Mouse (Mus musculus) CH12F3 (cell line): ENCODE results near the gene Gtsf1l.
"Not testable (repeated sequence)": the region's sequence is repeated elsewhere in the genome, so short reads cannot be mapped to it uniquely, and the experiment has no call there.

Experiments
- in situ Hi-C: fragments of 300-500 bp; cut with MboI; formaldehyde crosslinking; loops from 2 replicates; pipeline ENCODE4 v1.14.3; 2020; ENCODE audit warnings: low sequenced_read_pairs

The Gtsf1l gene

DNA sequence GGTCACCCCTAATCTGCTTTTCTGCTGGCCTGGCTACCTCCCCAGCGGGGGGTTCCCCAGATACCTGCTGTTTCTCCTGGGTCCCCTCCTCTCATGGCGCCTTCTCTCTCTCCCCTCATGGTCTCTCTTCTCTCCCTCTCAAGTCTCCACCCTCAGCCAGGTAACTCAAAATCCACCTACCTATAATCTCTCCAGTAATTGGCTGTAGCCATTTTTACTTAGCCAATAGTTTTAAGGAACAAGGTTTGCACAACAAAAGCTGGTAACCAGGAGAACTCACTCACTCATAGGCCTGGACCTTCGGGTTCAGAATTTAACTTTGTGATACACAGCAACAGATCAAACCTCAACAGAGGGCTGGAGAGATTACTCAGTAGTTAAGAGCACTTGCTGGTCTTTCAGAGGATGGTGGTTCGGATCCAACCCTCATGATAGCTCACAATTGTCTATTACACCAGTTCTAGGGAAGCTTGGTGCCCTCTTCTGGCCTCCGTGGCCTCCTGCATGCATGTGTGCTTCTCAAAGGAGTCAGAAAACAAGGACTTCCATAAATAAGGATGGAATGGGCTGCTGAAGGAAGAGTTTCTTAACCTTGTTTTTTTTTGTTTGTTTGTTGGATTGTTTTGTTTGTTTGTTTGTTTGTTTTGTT is 1.9 kb upstream of the Gtsf1l start:
- in situ Hi-C loops: no loop called here

DNA sequence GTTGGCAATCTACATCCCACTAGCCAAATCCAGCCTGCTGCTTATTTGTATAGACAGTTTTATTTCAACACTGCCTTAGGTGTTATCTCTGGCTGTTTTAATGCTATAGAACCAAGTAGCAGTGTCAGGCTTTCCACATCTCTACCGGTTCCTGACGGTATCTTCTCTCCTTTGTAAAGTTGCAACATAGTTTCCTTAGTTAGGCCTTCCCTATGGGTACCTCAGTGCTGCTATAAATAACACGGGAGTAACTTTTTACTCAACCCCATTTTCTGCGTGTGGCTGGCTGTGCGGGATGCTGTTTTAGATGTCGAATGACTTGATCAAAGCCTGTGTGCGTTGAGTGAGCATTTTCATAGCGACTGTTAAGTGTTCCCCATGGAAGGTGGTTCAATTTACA is 1.1 kb downstream of the Gtsf1l start:
- in situ Hi-C loops: no loop called here

DNA sequence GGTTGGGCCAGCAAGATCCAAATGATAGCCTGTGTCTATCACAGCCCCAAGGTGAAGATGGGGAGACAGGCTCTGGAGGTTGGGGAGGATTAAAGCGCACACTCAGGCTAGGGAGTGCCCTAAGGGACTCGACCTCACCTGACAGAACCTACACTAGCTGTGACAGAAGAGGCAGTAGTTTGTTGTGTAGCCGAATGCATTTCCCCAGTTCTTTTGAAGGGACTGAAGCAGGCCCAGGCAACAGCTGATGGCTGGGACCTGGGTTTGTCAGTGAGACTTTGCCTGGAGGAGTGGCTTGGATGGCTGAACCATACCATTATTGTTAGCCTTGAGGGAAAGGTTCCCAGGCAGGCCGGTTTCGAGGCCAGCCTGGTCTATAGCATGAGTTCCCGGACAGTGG is 2.6 kb downstream of the Gtsf1l start:
- in situ Hi-C loops: no loop called here

DNA sequence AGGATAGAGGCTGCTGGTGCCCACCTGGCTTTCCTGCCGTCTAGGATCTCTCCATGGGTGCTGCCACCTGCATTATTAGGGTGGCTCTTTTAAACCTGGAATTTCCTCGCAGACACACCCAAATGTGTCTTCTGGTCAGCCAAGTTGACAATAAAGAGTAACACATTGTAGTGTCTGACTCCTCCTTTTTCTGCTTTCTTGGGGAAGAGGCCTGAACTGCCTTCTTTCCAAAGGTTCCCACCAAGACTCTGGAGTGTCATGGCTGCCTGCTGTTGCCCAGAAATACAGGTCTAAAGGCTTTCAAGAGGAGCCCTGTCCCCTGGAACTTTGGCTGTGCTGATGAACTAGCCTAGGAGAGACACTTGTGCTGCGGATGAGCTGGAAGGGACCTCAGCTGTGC is 3.1 kb downstream of the Gtsf1l start:
- in situ Hi-C loops: no loop called here

DNA sequence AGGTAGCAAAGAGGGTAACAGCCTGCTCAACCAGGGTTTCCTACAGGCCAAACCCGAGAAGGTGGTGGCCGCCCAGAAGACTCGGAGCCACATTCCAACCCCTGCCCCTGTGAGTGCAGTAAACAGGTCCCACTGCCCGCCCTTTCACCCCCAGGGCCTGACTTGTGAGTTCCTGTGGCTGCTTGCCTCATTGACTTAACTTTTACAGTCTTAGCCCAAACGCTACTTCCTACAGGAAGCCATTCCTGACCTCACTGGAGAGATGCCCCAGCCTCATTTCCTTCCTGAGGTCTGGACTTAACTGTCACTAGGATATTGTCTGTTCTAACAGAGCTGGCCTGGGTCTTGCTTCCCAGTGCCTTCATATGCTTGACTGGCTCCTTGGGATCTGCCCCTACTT is 5.1 kb downstream of the Gtsf1l start:
- in situ Hi-C loops: no loop called here

DNA sequence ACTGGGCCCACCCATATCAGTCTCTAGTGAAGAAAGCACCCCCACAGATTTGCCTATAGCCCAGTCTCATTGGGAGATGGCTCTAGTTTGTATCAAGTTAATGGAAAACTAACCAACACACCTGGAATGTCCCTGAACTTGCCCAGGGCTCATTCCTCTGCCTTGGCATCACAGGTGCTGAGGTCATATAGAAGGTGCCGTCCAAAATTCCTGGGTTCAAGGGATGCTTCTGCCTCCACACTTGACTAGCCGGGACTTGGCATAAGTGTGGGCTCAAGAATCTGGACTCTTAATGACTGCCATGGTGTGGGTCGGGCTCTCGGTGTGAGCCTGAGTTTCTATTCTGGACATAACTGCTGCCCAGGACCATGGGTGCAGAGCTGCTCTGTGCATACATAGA is 8.6 kb downstream of the Gtsf1l start:
- in situ Hi-C loops: no loop called here

DNA sequence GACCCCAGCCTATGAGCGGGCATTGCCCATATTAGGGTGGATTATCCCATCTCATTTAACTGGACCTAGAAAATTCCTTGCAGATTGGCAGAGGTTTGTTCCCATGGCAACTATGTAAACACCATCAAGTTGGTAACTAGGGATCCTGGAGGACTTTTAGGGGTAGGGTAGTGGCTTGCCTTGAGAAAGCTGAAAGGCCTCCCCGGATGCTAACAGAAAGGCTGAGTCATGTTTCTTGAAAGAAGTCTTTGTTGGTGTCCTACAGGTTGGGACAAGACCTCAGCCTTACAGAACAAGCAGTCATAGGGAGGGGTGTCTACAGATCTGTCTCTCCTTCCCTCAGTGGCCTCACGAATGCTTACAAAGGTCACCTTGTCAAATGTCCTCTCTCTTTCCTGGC is 12.4 kb downstream of the Gtsf1l start:
- in situ Hi-C loops: no loop called here

DNA sequence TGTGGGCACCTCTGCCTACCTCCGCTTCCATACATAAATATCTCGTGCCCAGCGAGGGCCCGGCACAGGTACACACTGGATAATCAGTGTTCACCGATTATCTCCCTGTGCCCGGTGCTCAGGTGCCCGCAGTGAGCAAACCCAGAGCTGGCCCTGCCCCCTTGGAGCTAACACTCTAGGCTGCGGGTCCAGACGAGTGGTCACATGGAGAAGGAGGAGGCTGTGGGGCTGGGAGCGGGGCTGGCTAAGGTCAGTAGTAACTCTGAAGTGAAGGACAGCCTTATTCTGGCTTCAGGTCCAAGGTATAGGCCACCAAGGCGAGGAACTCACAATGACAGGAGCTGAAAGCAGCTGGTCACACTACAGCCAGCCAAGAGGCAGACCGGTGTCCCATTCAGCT is 12.8 kb downstream of the Gtsf1l start:
- in situ Hi-C loops: no loop called here

DNA sequence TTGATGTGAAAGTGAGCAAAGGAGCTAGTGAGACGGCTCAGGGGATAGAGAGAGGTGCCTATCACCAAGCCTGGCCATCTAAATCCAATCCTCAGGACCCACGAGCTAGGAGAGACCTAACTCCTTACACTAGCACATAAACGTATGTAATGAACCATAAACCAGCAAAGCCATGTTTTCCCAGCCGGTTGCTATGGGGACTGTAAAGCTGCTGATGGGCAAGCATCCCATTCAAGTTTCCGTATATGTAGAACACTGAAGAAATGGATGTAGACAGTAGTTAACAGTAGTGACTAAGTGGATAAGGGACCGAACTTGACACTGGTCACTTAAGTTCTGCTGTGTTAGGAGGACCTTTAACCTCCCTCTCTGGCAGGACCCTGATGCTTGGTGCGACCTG is 13.6 kb downstream of the Gtsf1l start:
- in situ Hi-C loops: no loop called here

DNA sequence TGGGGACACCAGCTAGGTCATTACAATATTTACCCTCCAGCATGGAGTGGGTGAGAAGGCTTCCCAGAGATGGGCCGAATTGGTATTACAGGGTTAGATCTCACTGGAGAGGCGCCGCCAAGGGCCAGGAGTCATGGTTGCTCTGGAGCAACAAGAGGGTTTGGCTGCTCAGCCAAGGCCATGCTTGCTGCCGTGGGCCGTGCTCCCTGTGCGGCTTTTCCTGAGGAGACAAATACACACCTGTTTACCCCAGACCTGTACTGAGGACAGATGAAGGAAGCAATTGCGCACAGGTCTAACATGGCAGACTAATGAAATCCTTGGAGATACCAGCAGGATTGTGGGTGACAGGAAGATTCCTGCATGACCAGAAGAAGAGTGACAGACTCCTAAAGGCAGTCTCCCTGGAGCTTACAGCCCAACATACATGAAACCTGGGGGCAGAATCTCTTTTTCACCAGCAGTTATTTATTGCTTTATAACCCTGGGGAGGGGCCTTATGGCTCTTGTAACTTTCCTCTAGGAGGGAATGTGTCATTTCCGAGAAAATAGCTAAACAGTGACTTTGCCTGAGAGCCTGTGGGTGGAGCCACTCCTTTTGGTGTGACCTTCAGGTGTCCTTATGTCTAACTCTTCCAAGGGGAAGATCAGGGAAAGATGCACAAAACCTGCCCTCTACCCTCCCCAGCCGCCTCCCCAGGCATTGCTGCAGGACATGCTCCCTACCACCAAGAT is 14.5 kb downstream of the Gtsf1l start:
- in situ Hi-C loops: no loop called here

DNA sequence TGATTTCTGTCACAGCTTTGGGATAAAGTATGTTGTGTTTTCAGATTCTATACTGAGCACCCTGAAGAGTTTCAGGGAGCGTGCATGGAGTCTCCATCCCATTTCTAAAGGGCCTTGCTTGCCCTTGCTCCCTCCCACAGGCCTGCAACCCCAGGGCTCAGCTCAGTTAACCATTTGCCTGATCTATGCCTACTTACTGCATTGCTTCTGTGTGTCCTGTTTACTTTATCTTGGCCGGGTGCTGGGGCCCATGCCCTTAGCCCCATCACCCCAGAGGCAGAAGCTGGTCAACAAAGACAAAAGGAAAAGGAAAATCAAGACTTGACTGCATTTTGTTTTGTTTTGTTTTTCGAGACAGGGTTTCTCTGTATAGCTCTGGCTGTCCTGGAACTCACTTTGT is 16.1 kb downstream of the Gtsf1l start:
- in situ Hi-C loops: no loop called here

DNA sequence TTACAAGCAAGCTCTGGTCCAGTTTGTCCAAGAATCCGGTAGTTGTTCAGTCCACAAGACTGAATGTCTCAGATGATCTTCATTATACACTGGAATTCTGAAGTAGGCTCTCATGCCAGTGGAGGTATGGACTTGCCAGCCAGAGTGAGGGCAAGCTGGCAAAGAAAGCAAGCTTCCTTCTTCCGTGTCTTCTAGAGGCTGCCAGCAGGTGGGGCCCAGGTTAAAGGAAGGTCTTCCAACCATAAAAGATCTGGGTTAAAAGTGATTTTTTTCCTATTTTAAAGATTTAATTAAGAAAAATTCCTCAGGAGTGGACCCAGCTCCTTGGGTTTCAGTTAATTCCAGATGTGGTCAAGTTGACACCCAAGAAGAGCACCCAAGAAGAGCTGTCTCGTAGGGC is 17.4 kb downstream of the Gtsf1l start:
- in situ Hi-C loops: no loop called here

DNA sequence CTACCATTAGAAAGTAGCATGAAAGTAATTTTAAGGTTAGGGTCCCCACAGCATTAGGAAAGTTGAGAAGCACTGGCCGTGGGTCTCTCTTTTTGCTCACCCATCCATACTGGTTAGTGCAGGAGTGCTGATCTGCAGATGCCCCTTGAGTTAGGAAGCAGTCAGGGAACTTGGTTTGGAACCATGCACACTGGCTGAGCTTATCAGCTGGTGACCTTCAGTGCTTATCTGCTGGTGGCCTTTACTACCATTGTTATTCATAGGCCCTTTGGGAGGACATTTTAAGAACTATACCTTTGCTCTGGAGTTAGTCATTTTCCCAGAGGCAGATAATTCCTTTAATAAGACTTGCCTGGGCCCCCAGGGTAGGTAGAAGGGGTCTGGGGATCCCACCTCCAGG is 20.4 kb downstream of the Gtsf1l start:
- in situ Hi-C loops: no loop called here

DNA sequence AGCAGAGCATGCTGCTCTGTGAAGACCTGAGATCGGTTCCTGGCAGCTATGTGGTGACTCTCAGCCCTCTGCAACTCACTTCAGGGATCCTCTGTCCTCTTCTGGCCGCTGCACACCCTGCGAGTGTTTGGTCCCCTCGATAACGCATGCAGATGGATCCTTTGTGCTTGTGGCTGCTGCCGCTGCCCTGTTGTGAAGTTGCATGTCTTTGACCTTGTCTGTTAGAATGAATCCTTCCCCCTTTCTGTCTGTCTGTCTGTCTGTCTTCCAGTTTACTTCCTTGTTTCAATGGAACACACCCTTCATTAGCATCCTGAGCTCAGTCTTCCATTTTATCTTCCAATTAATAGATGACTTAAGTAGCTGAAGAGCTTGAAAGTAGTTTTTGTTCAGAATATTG is 21.3 kb downstream of the Gtsf1l start:
- in situ Hi-C loops: no loop called here

DNA sequence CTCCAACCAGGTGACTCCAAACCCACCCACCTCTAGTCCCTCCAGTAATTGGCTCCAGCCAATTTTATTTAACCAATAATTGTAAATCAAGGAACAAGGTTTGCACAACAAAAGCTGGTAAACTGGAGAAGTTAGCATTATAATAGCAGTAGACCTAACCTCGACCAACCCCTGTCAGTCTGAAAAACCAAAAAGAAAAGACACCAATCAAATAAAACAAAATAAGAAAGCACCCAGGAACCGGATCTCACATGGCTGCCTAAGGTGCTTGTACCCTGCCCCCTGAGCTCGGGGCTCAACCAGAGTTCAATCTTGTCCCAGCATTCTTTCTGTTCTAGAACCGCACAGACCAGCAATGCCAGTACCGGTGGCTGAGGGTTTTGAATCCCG is 25.5 kb downstream of the Gtsf1l start:
- in situ Hi-C loops: no loop called here

DNA sequence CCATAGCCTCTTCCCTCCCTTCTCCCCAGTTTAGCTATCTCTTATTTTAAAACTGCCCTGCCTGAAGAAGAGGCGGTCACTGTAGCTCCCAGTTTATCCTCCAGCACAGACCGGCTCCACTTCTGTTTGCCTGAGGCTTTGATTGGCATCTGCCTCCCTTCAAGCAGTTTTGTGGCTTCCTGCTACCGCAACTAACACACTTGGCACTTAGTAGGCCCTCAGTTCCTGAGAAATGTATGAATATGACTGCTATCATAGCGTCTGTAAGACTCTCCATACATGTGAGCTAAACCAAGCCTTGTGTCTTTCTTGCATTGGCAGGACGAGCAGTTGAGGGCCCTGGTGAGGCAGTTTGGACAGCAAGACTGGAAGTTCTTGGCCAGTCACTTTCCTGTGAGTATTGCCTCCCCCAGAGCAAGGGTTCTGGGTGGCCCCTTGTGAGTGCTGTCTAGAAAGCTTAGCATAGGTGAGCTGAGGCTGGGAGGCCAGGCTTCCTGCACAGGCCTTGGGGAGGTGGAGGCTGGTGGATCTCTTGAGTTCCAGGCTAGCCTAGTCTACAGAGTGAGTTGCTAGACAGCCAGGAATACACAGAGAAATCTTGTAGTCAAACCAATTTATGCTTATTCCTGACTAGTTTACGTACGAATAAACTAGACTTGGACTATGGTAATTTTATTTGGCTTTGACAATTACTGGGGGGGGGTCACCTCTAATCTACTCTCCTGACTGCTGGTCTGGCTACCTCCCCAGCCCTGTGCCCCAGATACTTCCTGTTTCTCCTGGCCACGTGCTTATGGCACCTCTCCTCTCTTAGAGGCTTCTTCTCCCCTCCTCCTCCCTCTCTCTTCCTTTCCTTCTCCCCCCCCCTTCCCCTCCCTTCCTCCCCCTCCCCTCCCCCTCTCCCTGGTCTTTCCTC is 26.2 kb downstream of the Gtsf1l start:
- in situ Hi-C loops: no loop called here

DNA sequence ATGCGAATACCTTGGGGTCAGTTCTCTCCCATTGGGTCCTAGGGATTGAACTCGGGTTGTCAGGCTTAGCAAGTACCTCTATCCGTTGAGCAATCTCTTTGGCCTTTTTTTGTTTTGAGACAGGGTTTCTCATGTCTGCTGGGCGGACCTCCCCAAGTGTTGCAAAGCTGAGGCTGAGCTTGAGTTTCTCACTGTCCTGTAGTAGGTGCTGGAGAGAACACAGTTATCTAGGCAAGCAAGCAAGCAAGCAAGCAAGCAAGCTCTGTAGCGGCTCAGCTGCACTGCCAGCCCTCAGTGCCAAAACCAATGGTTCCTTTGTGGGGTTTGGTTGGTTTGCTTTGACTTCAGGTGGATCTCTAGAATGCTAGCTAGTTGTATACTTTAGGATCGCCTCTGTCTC is 27.0 kb downstream of the Gtsf1l start:
- in situ Hi-C loops: no loop called here

DNA sequence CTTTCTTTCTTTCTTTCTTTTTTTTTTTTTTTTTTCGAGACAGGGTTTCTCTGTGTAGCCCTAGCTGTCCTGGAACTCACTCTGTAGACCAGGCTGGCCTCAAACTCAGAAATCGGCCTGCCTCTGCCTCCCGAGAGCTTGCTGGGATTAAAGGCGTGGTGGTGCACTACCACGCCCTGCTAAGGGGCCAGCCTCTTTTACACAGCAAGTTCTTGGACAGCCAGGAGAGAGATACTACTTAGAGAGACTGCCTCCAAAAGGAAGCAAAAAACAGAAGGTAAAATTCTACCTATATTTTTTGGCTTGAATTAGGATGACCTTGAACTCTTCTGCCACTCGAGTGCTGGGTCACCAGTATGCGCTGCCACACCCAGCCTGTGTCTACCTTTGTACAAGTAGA is 28.7 kb downstream of the Gtsf1l start:
- in situ Hi-C loops: not testable (repeated sequence)

DNA sequence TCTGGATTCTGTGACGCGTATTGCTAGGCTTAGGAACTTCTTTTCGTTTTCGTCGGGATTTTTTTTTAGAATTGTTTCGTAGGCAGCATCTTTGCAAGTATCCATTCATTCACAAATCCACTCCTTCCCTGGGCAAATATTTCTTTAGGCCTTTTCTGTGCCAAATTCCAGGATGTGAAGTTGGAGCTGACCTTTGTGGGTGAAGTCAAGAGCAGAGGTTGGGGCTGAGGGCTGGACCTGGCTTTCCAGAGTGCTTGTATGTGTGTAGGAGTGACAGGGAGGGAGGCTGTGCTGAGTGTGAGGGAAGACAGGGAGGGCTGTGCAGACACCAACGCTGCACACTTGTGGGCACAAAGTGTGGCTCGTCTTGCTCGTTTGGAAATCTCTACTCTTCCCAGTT is 31.1 kb downstream of the Gtsf1l start:
- in situ Hi-C loops: no loop called here

DNA sequence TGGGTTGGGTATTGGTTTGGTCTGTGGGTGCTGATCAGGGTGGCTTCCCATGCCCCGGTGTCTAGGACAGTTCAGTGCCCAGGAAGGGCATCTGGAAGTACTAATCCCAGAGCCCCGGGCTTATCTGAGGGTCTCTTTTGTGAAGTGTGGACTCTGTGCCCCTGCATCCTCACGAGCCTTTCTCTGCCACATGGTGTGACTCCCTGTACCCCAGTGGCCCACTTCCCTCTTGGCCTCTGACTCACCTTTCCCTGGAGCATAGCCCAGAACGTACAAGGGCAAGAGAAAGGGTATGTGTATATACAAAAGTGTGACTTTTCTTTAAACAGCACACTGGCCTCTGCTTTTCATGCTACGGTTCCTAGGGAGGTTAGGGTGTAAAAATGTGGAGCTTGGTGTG is 31.9 kb downstream of the Gtsf1l start:
- in situ Hi-C loops: no loop called here

DNA sequence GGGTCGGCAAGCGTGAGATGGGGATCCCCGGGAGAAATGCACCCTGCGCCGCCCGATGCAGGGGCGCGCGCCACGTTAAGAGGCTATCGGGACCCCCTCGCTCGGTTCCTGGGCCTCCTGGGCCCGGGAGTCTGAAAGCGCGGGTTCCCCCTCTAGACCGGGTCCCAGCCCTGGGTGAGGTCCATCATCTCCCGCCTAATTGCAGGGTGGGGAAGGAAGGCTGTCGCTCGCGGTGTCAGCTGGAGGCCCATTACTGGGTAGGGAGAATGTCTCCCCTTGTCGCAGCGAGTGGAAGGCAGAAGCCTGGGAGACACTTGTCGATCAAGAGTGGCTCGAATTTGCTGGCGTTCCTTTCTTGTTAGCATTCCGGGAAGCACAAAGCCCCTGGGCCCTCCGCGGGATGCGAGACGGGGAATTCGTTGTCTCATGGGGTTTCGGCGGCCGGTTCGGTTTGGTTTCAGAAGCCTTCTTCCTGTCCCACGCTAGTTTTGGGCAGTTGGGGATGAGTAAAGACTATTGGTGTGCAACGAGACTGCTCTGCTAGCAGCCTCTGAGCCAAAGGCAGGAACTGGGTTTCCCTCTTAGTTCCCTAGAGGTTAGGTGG is 32.7 kb downstream of the Gtsf1l start:
- in situ Hi-C loops: no loop called here
